Mouse (Mus musculus) CH12.LX (cell line): ENCODE data around the gene Prss40.

Experiments used
- CTCF ChIP-seq, 2 experiments: IDR thresholded peaks in 1 of 2; conservative IDR thresholded peaks in 1 of 2; 2 replicates each; pipeline ENCODE4 v1.5.1; 2011 to 2012; ENCODE audit warnings: low read depth in 2 of 2, low read length in 2 of 2, improper control_type of control experiment in 1 of 2, inconsistent platforms in 1 of 2, mild to moderate bottlenecking in 1 of 2, moderate library complexity in 1 of 2
- EP300 ChIP-seq: IDR thresholded peaks from 2 replicates; pipeline ENCODE4 v1.6.1; 2011; ENCODE audit warnings: low read length, improper control_type of control experiment
- KAT2A ChIP-seq: IDR thresholded peaks from 2 replicates; pipeline ENCODE4 v1.6.1; 2012; ENCODE audit warnings: low read length, improper control_type of control experiment, inconsistent platforms; ENCODE audit not compliant: insufficient replicate concordance
- MXI1 ChIP-seq: IDR thresholded peaks from 2 replicates; pipeline ENCODE4 v1.6.1; 2011; ENCODE audit warnings: mild to moderate bottlenecking, low read depth, low read length, improper control_type of control experiment

DNA sequence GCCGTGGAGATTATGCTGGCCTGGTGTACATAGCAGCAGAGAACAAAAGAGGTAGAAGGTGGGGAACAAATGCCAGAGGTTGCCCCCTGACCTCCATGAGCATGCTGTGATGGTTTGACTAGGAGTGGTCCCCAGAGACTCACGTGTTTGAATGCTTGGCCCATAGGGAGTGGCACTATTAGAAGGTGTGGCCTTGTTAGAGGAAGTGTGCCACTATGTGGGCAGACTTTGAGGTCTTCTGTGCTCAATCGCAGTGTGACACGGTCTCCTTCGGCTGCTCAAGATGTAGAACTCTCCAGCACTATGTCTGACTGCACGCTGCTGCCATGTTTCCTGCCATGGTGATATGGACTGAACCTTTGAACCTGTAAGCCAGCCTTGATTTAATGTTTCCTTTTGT lies 12.5 kb upstream of the Prss40 start:
- no peak for TF ChIP-seq EP300
- no peak for TF ChIP-seq CTCF (conservative IDR thresholded peaks at IDR 0.05 in 1 of 2, IDR thresholded peaks at IDR 0.05 in 1 of 2; ENCODE audit: low read depth in 2 of 2, low read length in 2 of 2)
- TF ChIP-seq MXI1, result no peak
- TF ChIP-seq KAT2A, result no peak
